Mouse (Mus musculus): ENCODE results near the gene Gpc1.

DNA sequence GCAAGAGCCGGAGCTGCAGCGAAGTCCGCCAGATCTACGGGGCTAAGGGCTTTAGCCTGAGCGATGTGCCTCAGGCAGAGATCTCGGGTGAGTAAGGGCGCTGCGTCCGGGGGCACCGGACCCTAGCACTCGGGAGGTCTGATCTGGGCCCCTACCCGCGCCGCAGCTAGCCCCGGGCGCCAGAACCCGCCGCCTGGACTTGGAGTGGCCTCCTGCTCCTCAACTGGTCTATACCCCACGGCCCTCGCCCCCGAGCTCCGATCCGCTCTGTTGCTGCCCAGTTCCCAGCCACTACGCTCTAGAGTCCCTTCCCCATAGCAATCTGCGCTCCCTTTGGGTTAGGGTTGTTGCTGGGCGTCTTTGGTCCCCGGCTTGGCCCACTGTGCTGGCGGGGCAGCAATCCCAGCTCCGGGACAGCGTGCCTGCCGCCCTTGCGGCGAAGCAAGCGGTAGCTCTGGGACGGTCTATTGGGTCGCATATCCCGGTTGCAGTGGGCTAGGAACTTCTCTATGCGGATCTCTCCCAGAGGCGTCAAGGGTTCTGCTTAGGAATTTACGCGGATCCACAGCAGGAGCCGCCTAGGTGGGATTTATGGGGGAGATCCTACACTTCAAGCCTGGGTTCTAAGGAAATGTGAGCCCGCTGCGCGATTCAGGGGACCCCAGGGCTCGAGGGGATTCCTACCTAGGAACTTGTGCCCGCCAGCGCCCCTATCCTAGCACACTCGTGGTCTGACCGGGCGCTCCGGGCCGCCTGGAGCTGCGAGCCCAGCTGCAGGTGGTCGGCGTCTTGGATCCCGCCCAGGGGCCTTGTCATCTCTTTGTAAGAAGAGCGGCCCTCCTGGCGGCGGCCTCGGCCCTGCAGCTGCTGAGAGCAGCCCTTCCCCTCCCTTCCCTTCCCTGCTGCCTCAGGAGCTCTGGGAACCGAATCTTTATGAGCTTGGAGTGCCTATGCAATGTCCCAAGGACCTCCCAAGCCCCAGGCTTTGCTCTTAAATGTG lies 866 bp downstream of the Gpc1 start:
- TF ChIP-seq CTCF (IDR thresholded peaks at IDR 0.05; ENCODE audit: low read depth, low read length) (no peak), POLR2A (IDR thresholded peaks at IDR 0.05; ENCODE audit: borderline replicate concordance, low read depth, low read length) (no peak)

Measured in bone marrow macrophage, adult 2 months (primary cell).